Mouse (Mus musculus) megakaryocyte, embryonic 14.5 days (primary cell): ENCODE measurements at regions not wholly inside any gene's neighbourhood (a gene's known extent, or its start where the extent isn't known, plus 50 kb on each side); places are given as distances from the start of the nearest gene placed in this dataset.

Source experiments
- H3K27me3 ChIP-seq: replicated peaks from 2 replicates; pipeline ENCODE3; 2012; ENCODE audit warnings: inconsistent platforms
- H3K36me3 ChIP-seq: replicated peaks from 2 replicates; pipeline ENCODE3; 2012; ENCODE audit warnings: low read length, inconsistent platforms, mixed read lengths
- H3K4me1 ChIP-seq: 2 replicates; pipeline ENCODE4 v1.6.1; 2012; ENCODE audit warnings: inconsistent platforms
- H3K4me3 ChIP-seq: replicated peaks from 2 replicates; pipeline ENCODE3; 2012; ENCODE audit warnings: moderate library complexity, mild to moderate bottlenecking, inconsistent platforms
- H3K9me3 ChIP-seq: 2 replicates; pipeline ENCODE4 v1.6.1; 2012; ENCODE audit warnings: inconsistent platforms
- FLI1 ChIP-seq: IDR thresholded peaks from 2 replicates; pipeline ENCODE4 v1.6.1; 2012; ENCODE audit warnings: low read length, inconsistent platforms, mixed read lengths
- GATA1 ChIP-seq: IDR thresholded peaks from 3 replicates; pipeline ENCODE4 v1.6.1; 2012; ENCODE audit warnings: mixed read lengths, low read length, inconsistent platforms, borderline replicate concordance

GRCm38 (mm10) chr3:38591531-38591930 is 106.9 kb upstream of the Ankrd50 start:
- H3K4me1 ChIP-seq = no peaks in the 10 kb centered on the region
- TF ChIP-seq GATA1 (no peak), FLI1 (no peak)

GRCm38 (mm10) chr3:38588966-38589365 is 104.3 kb upstream of the Ankrd50 start:
- H3K36me3 ChIP-seq = no peaks in the 10 kb centered on the region
- no peak for TF ChIP-seq GATA1
- TF ChIP-seq FLI1 = no peak
- H3K4me1 ChIP-seq = no peaks in the 10 kb centered on the region
- H3K27me3 ChIP-seq = no peaks in the 10 kb centered on the region
- no peak overlapping the region for H3K4me3 ChIP-seq
- peaks cover 6% of the 10 kb centered on the region for H3K9me3 ChIP-seq

More at GRCm38 (mm10) chr3:38591531-38591930, 106.9 kb upstream of the Ankrd50 start:
- Histone ChIP-seq H3K4me3 (no peak overlapping the region), H3K36me3 (no peaks in the 10 kb centered on the region), H3K9me3 (peaks cover 6% of the 10 kb centered on the region), H3K27me3 (no peaks in the 10 kb centered on the region)

GRCm38 (mm10) chr3:38585509-38585908 is 100.9 kb upstream of the Ankrd50 start:
- no peaks in the 10 kb centered on the region; the same call in 1 of the 2 replicates for H3K9me3 ChIP-seq
- TF ChIP-seq GATA1 (no peak), FLI1 (no peak)
- no peaks in the 10 kb centered on the region for H3K27me3 ChIP-seq
- no peak overlapping the region for H3K4me3 ChIP-seq
- H3K4me1 ChIP-seq = no peaks in the 10 kb centered on the region
- H3K36me3 ChIP-seq = no peaks in the 10 kb centered on the region

- Histone ChIP-seq H3K27me3 (no peaks in the 10 kb centered on the region), H3K4me3 (no peak overlapping the region), H3K9me3 (no peaks in the 10 kb centered on the region), H3K36me3 (no peaks in the 10 kb centered on the region), H3K4me1 (no peaks in the 10 kb centered on the region)
- TF ChIP-seq FLI1 (no peak), GATA1 (no peak)
Observed at GRCm38 (mm10) chr3:38579781-38580180, 95.1 kb upstream of the Ankrd50 start.

- no peaks in the 10 kb centered on the region for H3K9me3 ChIP-seq
- no peak for TF ChIP-seq GATA1
- no peak for TF ChIP-seq FLI1
- no peaks in the 10 kb centered on the region for H3K36me3 ChIP-seq
- H3K4me3 ChIP-seq = no peak overlapping the region
- no peaks in the 10 kb centered on the region for H3K27me3 ChIP-seq
- no peaks in the 10 kb centered on the region for H3K4me1 ChIP-seq
Observed at GRCm38 (mm10) chr3:38577890-38578628, 93.4 kb upstream of the Ankrd50 start.

GRCm38 (mm10) chr3:38573594-38573993 is 89.0 kb upstream of the Ankrd50 start:
- H3K36me3 ChIP-seq = no peaks in the 10 kb centered on the region
- TF ChIP-seq GATA1 (no peak), FLI1 (no peak)
- no peak overlapping the region for H3K4me3 ChIP-seq
- H3K4me1 ChIP-seq = no peaks in the 10 kb centered on the region
- no peaks in the 10 kb centered on the region for H3K27me3 ChIP-seq
- no peaks in the 10 kb centered on the region for H3K9me3 ChIP-seq

GRCm38 (mm10) chr3:38572159-38572558 is 87.5 kb upstream of the Ankrd50 start:
- no peaks in the 10 kb centered on the region for H3K36me3 ChIP-seq
- no peaks in the 10 kb centered on the region for H3K4me1 ChIP-seq
- no peak for TF ChIP-seq GATA1
- no peak for TF ChIP-seq FLI1
- H3K27me3 ChIP-seq = no peaks in the 10 kb centered on the region
- no peak overlapping the region for H3K4me3 ChIP-seq
- H3K9me3 ChIP-seq = no peaks in the 10 kb centered on the region

GRCm38 (mm10) chr3:38571224-38571623 is 86.6 kb upstream of the Ankrd50 start:
- TF ChIP-seq FLI1 = no peak
- TF ChIP-seq GATA1 = no peak
- no peaks in the 10 kb centered on the region for H3K9me3 ChIP-seq
- no peaks in the 10 kb centered on the region for H3K36me3 ChIP-seq
- H3K27me3 ChIP-seq = no peaks in the 10 kb centered on the region
- H3K4me1 ChIP-seq = no peaks in the 10 kb centered on the region
- H3K4me3 ChIP-seq = no peak overlapping the region

- TF ChIP-seq GATA1 (no peak), FLI1 (no peak)
- Histone ChIP-seq H3K4me1 (no peaks in the 10 kb centered on the region), H3K4me3 (no peak overlapping the region), H3K9me3 (no peaks in the 10 kb centered on the region), H3K36me3 (no peaks in the 10 kb centered on the region), H3K27me3 (no peaks in the 10 kb centered on the region)
Observed at GRCm38 (mm10) chr3:38569001-38569400, 84.4 kb upstream of the Ankrd50 start.

- Histone ChIP-seq H3K4me1 (no peaks in the 10 kb centered on the region), H3K4me3 (no peak overlapping the region), H3K9me3 (no peaks in the 10 kb centered on the region), H3K27me3 (no peaks in the 10 kb centered on the region), H3K36me3 (no peaks in the 10 kb centered on the region)
- no peak for TF ChIP-seq FLI1
Observed at GRCm38 (mm10) chr3:38568596-38568975, 83.9 kb upstream of the Ankrd50 start.

- no peaks in the 10 kb centered on the region for H3K27me3 ChIP-seq
- H3K36me3 ChIP-seq = no peaks in the 10 kb centered on the region
- H3K4me1 ChIP-seq = no peaks in the 10 kb centered on the region
- no peaks in the 10 kb centered on the region for H3K9me3 ChIP-seq
- H3K4me3 ChIP-seq = no peak overlapping the region
- TF ChIP-seq FLI1 = no peak
- TF ChIP-seq GATA1 = no peak
Observed at GRCm38 (mm10) chr3:38567946-38568595, 83.4 kb upstream of the Ankrd50 start.
